Mouse (Mus musculus): Measurements from ENCODE around the gene Kat6b. TPM values are rescaled to one million over a fixed set of nuclear protein-coding genes. Genes with fewer than 3 reads are reported as not detected.

The Kat6b gene
- polyA plus RNA-seq, 1 experiment from 2014 or later, result 12.7 TPM

- no peak overlapping the region for H3K4me2 ChIP-seq (ENCODE audit: low read depth)
- no peaks in the 10 kb centered on the region for H3K4me1 ChIP-seq (ENCODE audit: control insufficient read depth, insufficient read depth, low read length)
- ATAC-seq (ENCODE audit: insufficient read depth, low FRiP score, low TSS enrichment) (no peak), DNase-seq (ENCODE audit: low spot score) (no peak)
- H3K9me3 ChIP-seq (ENCODE audit: control insufficient read depth, low read length), result no peaks in the 10 kb centered on the region
- H3K4me3 ChIP-seq (ENCODE audit: low read depth, low read length), result no peak overlapping the region
- no peak overlapping the region for H3K9ac ChIP-seq (ENCODE audit: low read length)
- H3K36me3 ChIP-seq (ENCODE audit: control insufficient read depth, insufficient read depth, low read length), result no peaks in the 10 kb centered on the region
- 56% methylated on average over 17 of the region's 17 CpGs for WGBS
- H3K27me3 ChIP-seq (ENCODE audit: control insufficient read depth, insufficient read depth, low read length), result no peaks in the 10 kb centered on the region
- H3K27ac ChIP-seq (ENCODE audit: low read depth, low read length), result no peak overlapping the region
Measured at GRCm38 (mm10) chr14:21719646-21720383, 238.6 kb downstream of the Kat6b start.

GRCm38 (mm10) chr14:21720430-21721205 lies 239.4 kb downstream of the Kat6b start:
- H3K9me3 ChIP-seq (ENCODE audit: control insufficient read depth, low read length), result no peaks in the 10 kb centered on the region
- ATAC-seq (ENCODE audit: insufficient read depth, low FRiP score, low TSS enrichment), result no peak
- WGBS, result 77% methylated on average over 4 of the region's 4 CpGs

More at GRCm38 (mm10) chr14:21720430-21721205, 239.4 kb downstream of the Kat6b start:
- Histone ChIP-seq H3K4me1 (ENCODE audit: control insufficient read depth, insufficient read depth, low read length) (no peaks in the 10 kb centered on the region), H3K36me3 (ENCODE audit: control insufficient read depth, insufficient read depth, low read length) (no peaks in the 10 kb centered on the region), H3K4me2 (ENCODE audit: low read depth) (no peak overlapping the region), H3K4me3 (ENCODE audit: low read depth, low read length) (no peak overlapping the region), H3K27me3 (ENCODE audit: control insufficient read depth, insufficient read depth, low read length) (no peaks in the 10 kb centered on the region), H3K27ac (ENCODE audit: low read depth, low read length) (no peak overlapping the region), H3K9ac (ENCODE audit: low read length) (no peak overlapping the region)
- DNase-seq (ENCODE audit: low spot score), result no peak

Other genes with a start within 250 kb of the Kat6b start
- 0.34 TPM in 1 of 2 replicates, not detected in the other for gene Dupd1, start 233.1 kb downstream of the Kat6b start, polyA plus RNA-seq (2014; fragmentation: Nextera tagmentation; extraction: Ambion mirVana)

Data from neural tube, embryonic 11.5 days (tissue).